Mouse (Mus musculus): ENCODE measurements at regions not wholly inside any gene's neighbourhood (a gene's known extent, or its start where the extent isn't known, plus 50 kb on each side); places are given as distances from the start of the nearest gene placed in this dataset.

DNA sequence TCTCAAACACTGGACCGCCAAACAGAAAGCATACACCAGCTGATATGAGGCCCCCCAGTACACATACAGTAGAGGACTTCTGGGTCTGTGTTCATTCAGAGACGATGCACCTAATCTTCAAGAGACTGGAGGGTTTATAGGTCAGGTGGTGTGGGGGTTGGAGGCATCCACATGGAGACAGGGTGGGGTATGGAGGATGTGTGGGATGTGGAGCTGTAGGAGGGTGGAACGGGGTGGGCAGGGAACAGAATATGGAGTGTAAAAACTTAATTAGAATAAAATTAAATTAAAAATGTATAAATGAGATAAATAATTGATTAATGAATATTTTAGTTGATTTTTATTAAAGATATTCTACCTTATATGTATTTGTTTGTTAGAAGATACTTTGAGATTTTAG is 832.9 kb upstream of the Slc10a2 start:
- DNase-seq (ENCODE audit: low spot score) (no peak), ATAC-seq (replicated peaks; ENCODE audit: low FRiP score, low read depth) (no peak)
- H3K36me3 ChIP-seq (ENCODE audit: insufficient read depth, low read length), result no peaks in the 10 kb centered on the region
- no peaks in the 10 kb centered on the region for H3K4me1 ChIP-seq (replicated peaks; ENCODE audit: insufficient read depth, low read length)
- H3K9me3 ChIP-seq (replicated peaks; ENCODE audit: low read length), result no peaks in the 10 kb centered on the region
- H3K9ac ChIP-seq (ENCODE audit: low read depth, low read length), result no peak overlapping the region
- no peak overlapping the region for H3K4me2 ChIP-seq (ENCODE audit: low read length)
- 72% methylated on average over 3 of the region's 3 CpGs for WGBS
- H3K4me3 ChIP-seq (replicated peaks; ENCODE audit: low read depth, low read length), result no peak overlapping the region
- H3K27me3 ChIP-seq (ENCODE audit: insufficient read depth, low read length), result no peaks in the 10 kb centered on the region
- TF ChIP-seq CTCF (IDR thresholded peaks at IDR 0.05; ENCODE audit: low read depth), result no peak
- no peak overlapping the region for H3K27ac ChIP-seq

DNA sequence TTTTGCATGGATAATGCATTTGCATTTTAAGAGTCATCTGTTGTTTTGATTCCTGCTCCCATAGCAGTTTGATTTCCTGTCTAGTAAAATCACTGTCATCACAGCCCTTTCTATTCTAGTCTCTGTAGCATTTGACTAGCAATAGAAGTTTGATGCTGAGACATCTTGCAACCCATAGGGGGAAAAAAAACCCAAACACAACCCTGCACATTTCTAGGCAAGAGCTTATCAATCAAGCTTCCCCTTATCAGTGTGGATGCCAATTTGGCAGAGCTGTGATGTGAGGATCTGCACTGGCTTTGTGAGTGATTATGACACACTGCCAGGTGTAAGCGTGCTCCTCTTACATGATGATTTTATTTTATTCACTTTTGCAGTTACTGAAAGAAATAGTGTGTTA is 813.0 kb upstream of the Slc10a2 start:
- DNase-seq (ENCODE audit: low spot score), result no peak
- Histone ChIP-seq H3K4me2 (ENCODE audit: low read length) (no peak overlapping the region), H3K4me1 (replicated peaks; ENCODE audit: insufficient read depth, low read length) (no peaks in the 10 kb centered on the region), H3K36me3 (ENCODE audit: insufficient read depth, low read length) (no peaks in the 10 kb centered on the region), H3K9me3 (replicated peaks; ENCODE audit: low read length) (no peaks in the 10 kb centered on the region), H3K27me3 (ENCODE audit: insufficient read depth, low read length) (no peaks in the 10 kb centered on the region), H3K4me3 (replicated peaks; ENCODE audit: low read depth, low read length) (no peak overlapping the region), H3K9ac (ENCODE audit: low read depth, low read length) (no peak overlapping the region), H3K27ac (no peak overlapping the region)
- no peak for ATAC-seq (replicated peaks; ENCODE audit: low FRiP score, low read depth)
- no peak for TF ChIP-seq CTCF (IDR thresholded peaks at IDR 0.05; ENCODE audit: low read depth)
- 73% methylated on average over 1 of the region's 1 CpGs for WGBS
